Mouse (Mus musculus) heart, adult 2 months (tissue): Measurements from ENCODE around the gene Exph5.

Experiments used
- CTCF ChIP-seq: fragments of 200-600 bp; IDR thresholded peaks from 2 replicates; pipeline ENCODE4 v1.8.1; 2022; ENCODE audit warnings: antibody characterized with exemption, mild to moderate bottlenecking, moderate library complexity
- POLR2A ChIP-seq: fragments of 200-500 bp; IDR thresholded peaks from 2 replicates; pipeline ENCODE4 v1.6.1; 2011; ENCODE audit warnings: mild to moderate bottlenecking, low read depth, low read length, control low read depth; ENCODE audit not compliant: insufficient read depth

DNA sequence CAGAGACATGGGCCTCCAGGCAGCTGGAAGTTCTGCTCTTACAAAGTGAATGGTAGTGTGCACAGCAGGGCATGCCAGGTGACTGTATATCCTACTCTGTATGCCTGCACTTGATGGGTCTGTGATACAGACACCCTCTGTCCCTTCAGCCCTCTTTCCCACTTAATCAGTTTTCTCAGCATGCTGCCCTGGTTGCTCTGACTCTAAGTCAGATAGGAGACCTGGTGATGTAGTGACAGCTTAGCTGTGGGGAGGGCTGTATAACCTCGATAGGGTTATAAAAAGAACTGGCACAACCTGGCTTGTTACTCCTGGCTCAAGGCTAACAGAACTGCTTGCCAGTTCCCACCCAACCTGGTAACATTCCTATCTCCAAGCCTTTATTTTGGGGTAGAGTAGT is 47.7 kb downstream of the Exph5 start:
- TF ChIP-seq CTCF (no peak), POLR2A (no peak)
